9 mouse cellular contexts compared by ENCODE assay signal in the genomic region with DNA sequence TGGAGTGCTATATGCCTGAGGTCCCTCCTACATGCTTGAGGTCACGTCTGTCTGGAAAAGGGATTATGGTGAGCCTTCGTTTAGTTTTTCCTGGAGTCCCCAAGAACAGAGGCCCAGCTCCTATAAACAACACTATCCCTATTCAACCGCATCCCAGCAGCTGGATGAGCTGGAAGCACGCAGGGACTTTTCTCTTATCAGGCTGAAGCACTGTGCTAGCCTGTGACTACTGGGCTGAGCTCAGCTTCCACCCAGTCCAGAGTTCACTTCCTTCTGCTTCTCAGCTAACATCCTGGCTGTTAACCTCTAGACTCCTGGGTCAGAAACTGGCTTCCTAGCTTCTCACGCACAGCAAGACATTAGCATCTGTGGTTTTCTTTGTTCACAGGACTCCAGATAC. TPM values are rescaled to one million over a fixed set of nuclear protein-coding genes. Genes with fewer than 3 reads are reported as not detected.
DNase-seq lines count a peak whose midpoint lies in the region; ATAC-seq lines count a peak whose summit lies in the region.
"Had no signal": no experiment of that assay in that cellular context is flagged by ENCODE, and none has a peak within 500 bp of the region (broad histone marks: within the 10 kb centered on the region; RNA-seq: fewer than 3 reads in every experiment).

No protein-coding gene starts in this region.

- no peaks in the 10 kb centered on the region for H3K27me3 ChIP-seq in intestine, embryonic 16.5 days (replicated peaks; ENCODE audit: control insufficient read depth, insufficient read depth, low read length)
- peaks cover 6% of the 10 kb centered on the region for H3K27me3 ChIP-seq in limb, embryonic 12.5 days

- peak overlapping the region; percentile 34 for H3K4me2 ChIP-seq in intestine, embryonic 16.5 days (ENCODE audit: low read depth, low read length)
- H3K4me2 ChIP-seq in limb, embryonic 12.5 days, result no peak overlapping the region

- DNase-seq in kidney, adult 18-20 months, result peak; percentile 47
- DNase-seq in kidney, postnatal 4 days, result no peak
- peak; percentile 73 for DNase-seq in yolk sac, embryonic 10.5 days (ENCODE audit: low spot score)
- DNase-seq in cerebellum, adult 9-10 months, result no peak
- no peak for DNase-seq in adipocyte (ENCODE audit: low spot score)
- DNase-seq: cerebellum, postnatal 36 days had no signal

- peaks cover 56% of the 10 kb centered on the region for H3K4me1 ChIP-seq in intestine, embryonic 16.5 days (ENCODE audit: control insufficient read depth, insufficient read depth, low read length)
- 0 out of 2 replicates have a peak, but pooled peaks cover 10% of the 10 kb centered on the region for H3K4me1 ChIP-seq in limb, embryonic 12.5 days (replicated peaks)

- H3K36me3 ChIP-seq in intestine, embryonic 16.5 days (ENCODE audit: control insufficient read depth, insufficient read depth, low read length), result peaks cover 5% of the 10 kb centered on the region; the same call in 1 of the 2 replicates
- peaks cover 30% of the 10 kb centered on the region; the same call in 1 of the 2 replicates for H3K36me3 ChIP-seq in limb, embryonic 12.5 days

- 0 out of 2 replicates have a peak overlapping the region, but pooled peaks have one; percentile 6 for H3K4me3 ChIP-seq in intestine, embryonic 16.5 days (ENCODE audit: low read length)
- H3K4me3 ChIP-seq in limb, embryonic 12.5 days (replicated peaks), result no peak overlapping the region
- H3K4me3 ChIP-seq: left cerebral cortex, adult 2 months had no signal

- H3K9ac ChIP-seq in intestine, embryonic 16.5 days (ENCODE audit: low read depth, low read length), result peak overlapping the region; percentile 57
- no peak overlapping the region for H3K9ac ChIP-seq in limb, embryonic 12.5 days (replicated peaks)

- ATAC-seq in intestine, embryonic 16.5 days, result peak; percentile 73
- ATAC-seq in limb, embryonic 12.5 days (ENCODE audit: insufficient number of reproducible peaks, insufficient read depth, low FRiP score, low TSS enrichment, low read depth), result no peak

- peak overlapping the region; percentile 95 for H3K27ac ChIP-seq in intestine, embryonic 16.5 days (ENCODE audit: low read length)
- peak overlapping the region; percentile 13; the same call in 1 of the 2 replicates for H3K27ac ChIP-seq in limb, embryonic 12.5 days
- H3K27ac ChIP-seq: left cerebral cortex, adult 2 months had no signal

- 29% methylated on average over 5 of the region's 5 CpGs for WGBS in intestine, embryonic 16.5 days
- WGBS in limb, embryonic 12.5 days, result 47% methylated on average over 5 of the region's 5 CpGs

- no peaks in the 10 kb centered on the region for H3K9me3 ChIP-seq in intestine, embryonic 16.5 days (ENCODE audit: control insufficient read depth, low read length)
- no peaks in the 10 kb centered on the region for H3K9me3 ChIP-seq in limb, embryonic 12.5 days

RNA-seq across cellular contexts. Expression of gene 2200002D01Rik, which starts 5.6 kb away (rescaled TPM):
- polyA plus RNA-seq in intestine, embryonic 16.5 days (2015; fragmentation: Nextera tagmentation; extraction: Ambion mirVana), result 261 and 264 TPM in 2 replicates
- 2.5 and 2.7 TPM in 2 replicates for polyA plus RNA-seq in limb, embryonic 12.5 days (2016; fragmentation: Nextera tagmentation; extraction: Ambion mirVana)

RNA-seq across cellular contexts. Expression of gene Yif1b, which starts 15.7 kb away (rescaled TPM):
- 83.1 and 83.7 TPM in 2 replicates for polyA plus RNA-seq in intestine, embryonic 16.5 days (2015; fragmentation: Nextera tagmentation; extraction: Ambion mirVana)
- 104 and 105 TPM in 2 replicates for polyA plus RNA-seq in limb, embryonic 12.5 days (2016; fragmentation: Nextera tagmentation; extraction: Ambion mirVana)

RNA-seq across cellular contexts. Expression of gene Kcnk6, which starts 21.5 kb away (rescaled TPM):
- polyA plus RNA-seq in intestine, embryonic 16.5 days (2015; fragmentation: Nextera tagmentation; extraction: Ambion mirVana), result 2.5 TPM in 2 replicates
- 1.0 and 1.4 TPM in 2 replicates for polyA plus RNA-seq in limb, embryonic 12.5 days (2016; fragmentation: Nextera tagmentation; extraction: Ambion mirVana)

RNA-seq across cellular contexts. Expression of gene Spint2, which starts 27.9 kb away (rescaled TPM):
- polyA plus RNA-seq in intestine, embryonic 16.5 days (2015; fragmentation: Nextera tagmentation; extraction: Ambion mirVana), result 626 and 672 TPM in 2 replicates
- 106 and 107 TPM in 2 replicates for polyA plus RNA-seq in limb, embryonic 12.5 days (2016; fragmentation: Nextera tagmentation; extraction: Ambion mirVana)

RNA-seq across cellular contexts. Expression of gene Ppp1r14a, which starts 35.3 kb away (rescaled TPM):
- 40.8 and 45.2 TPM in 2 replicates for polyA plus RNA-seq in intestine, embryonic 16.5 days (2015; fragmentation: Nextera tagmentation; extraction: Ambion mirVana)
- 7.6 and 8.0 TPM in 2 replicates for polyA plus RNA-seq in limb, embryonic 12.5 days (2016; fragmentation: Nextera tagmentation; extraction: Ambion mirVana)

Comparison
In these comparisons a context has a peak if more than half of its experiments do, and no peak if none do; other contexts are left out.
1. DNase-seq: peak in kidney, adult 18-20 months (single experiment) and yolk sac, embryonic 10.5 days (single experiment); none in kidney, postnatal 4 days (0 of 2), cerebellum, adult 9-10 months (single experiment) and adipocyte (single experiment).
2. RNA of gene 2200002D01Rik, which starts 5.6 kb away (polyA plus RNA-seq): 261 to 264 TPM in intestine, embryonic 16.5 days; 2.5 to 2.7 TPM in limb, embryonic 12.5 days; every median in the first group is over 10 times any median in the second.